Mouse (Mus musculus) lung, embryonic 14.5 days (tissue): ENCODE measurements around the gene Sowaha. TPM values are rescaled to one million over a fixed set of nuclear protein-coding genes. Genes with fewer than 3 reads are reported as not detected.

Experiments used
- ATAC-seq: fragments of 200-750 bp; cut with Nextera tagmentation; 2 replicates; pipeline ENCODE4 v1.8.0; 2017; ENCODE audit warnings: mild to moderate bottlenecking, moderate TSS enrichment, moderate library complexity; ENCODE audit not compliant: insufficient read depth
- DNase-seq: peaks from one replicate; pipeline ENCODE4 v3.0.0-alpha.2; 2015
- H3K27ac ChIP-seq: fragments of 300-500 bp; sonication (generic); 2 replicates; pipeline ENCODE4 v1.5.1; 2014; ENCODE audit warnings: low read depth, mild to moderate bottlenecking, moderate library complexity
- H3K27me3 ChIP-seq: fragments of 300-500 bp; sonication (generic); 2 replicates; pipeline ENCODE4 v1.6.1; 2014; ENCODE audit warnings: low read length, control low read depth; ENCODE audit not compliant: insufficient read depth
- H3K36me3 ChIP-seq: fragments of 300-500 bp; sonication (generic); 2 replicates; pipeline ENCODE4 v1.6.1; 2014; ENCODE audit warnings: control low read depth; ENCODE audit not compliant: insufficient read depth
- H3K4me1 ChIP-seq: fragments of 300-500 bp; sonication (generic); 2 replicates; pipeline ENCODE4 v1.6.1; 2014; ENCODE audit warnings: antibody characterized with exemption, control low read depth; ENCODE audit not compliant: insufficient read depth
- H3K4me2 ChIP-seq: fragments of 300-500 bp; sonication (generic); 2 replicates; pipeline ENCODE4 v1.6.1; 2014; ENCODE audit warnings: mild to moderate bottlenecking
- H3K4me3 ChIP-seq: fragments of 300-500 bp; sonication (generic); 2 replicates; pipeline ENCODE4 v1.5.1; 2014; ENCODE audit warnings: low read depth, low read length
- H3K9ac ChIP-seq: fragments of 300-500 bp; sonication (generic); 2 replicates; pipeline ENCODE4 v1.6.1; 2014
- H3K9me3 ChIP-seq: fragments of 300-500 bp; sonication (generic); 2 replicates; pipeline ENCODE4 v1.6.1; 2016; ENCODE audit warnings: low read depth, low read length, control low read depth
- CTCF ChIP-seq: IDR thresholded peaks from 2 replicates; pipeline ENCODE4 v1.5.1; 2016; ENCODE audit warnings: antibody characterized with exemption, low read depth
- WGBS: fragments of 180-500 bp; shearing (Covaris S2); extraction: QIAGEN DNeasy Blood & Tissue Kit; methylation state at CpG from one replicate; pipeline ENCODE4 v1.1.7; 2014; 5-methylcytosine and 5-hydroxymethylcytosine counted together
- polyA plus RNA-seq: library from polyadenylated mRNA; unstranded; fragments of >200 nt; fragmentation: Nextera tagmentation; extraction: Ambion mirVana; gene quantifications from 2 replicates; pipeline ENCODE4 v1.2.1, GENCODE M21; 2014

Gene Sowaha
- polyA plus RNA-seq, 1 experiment from 2014 or later: 0.17 TPM

DNA sequence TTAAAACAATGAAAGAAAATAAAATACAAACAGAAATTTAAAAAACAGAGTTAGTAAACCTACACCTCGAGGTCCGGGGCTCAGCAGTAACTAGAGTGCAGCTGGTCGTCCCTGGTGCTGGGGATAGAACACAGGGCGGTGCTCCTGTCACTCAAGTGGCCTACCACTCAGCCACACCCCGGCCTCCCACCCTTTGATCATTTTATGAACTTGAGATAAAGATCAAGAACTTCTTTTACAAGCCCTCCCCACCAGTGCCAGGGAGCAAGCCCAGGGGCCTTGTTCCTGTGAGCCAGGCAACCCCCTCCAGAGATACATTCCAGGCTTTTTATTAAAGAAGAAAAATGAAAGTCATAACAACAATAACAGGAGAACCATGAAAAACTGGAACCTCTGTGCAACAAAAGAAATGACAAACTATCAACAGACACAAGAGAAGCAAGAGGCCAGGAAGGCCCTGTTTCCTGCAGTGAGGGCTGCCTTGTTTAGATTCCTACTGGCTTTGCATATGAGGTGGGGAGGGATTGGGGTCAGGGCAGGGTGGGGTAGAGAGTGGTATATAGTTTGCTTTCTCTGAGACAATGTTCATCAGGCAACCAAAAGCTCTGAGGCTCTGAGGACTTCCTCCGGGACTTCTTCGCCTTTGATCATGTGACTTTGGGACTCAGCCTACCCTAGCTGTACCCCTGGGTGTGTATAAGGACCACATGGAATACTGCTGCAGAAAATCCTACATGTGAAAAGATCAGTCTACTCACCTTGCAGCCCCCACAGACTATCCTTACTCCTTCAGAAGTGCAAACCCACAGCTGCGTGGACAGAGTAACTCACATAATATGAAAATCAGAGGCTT lies 36.9 kb upstream of the Sowaha start:
- no peaks in the 10 kb centered on the region for H3K36me3 ChIP-seq
- peaks cover 21% of the 10 kb centered on the region for H3K4me1 ChIP-seq
- no peaks in the 10 kb centered on the region for H3K9me3 ChIP-seq
- DNase-seq: peak; percentile 56
- H3K27ac ChIP-seq: 0 out of 2 replicates have a peak overlapping the region, but pooled peaks have one; percentile 24
- H3K4me3 ChIP-seq: no peak overlapping the region
- 28% methylated on average over 8 of the region's 8 CpGs for WGBS
- no peak overlapping the region for H3K9ac ChIP-seq
- no peak overlapping the region for H3K4me2 ChIP-seq
- no peak for ATAC-seq
- H3K27me3 ChIP-seq: no peaks in the 10 kb centered on the region
- TF ChIP-seq CTCF: no peak

DNA sequence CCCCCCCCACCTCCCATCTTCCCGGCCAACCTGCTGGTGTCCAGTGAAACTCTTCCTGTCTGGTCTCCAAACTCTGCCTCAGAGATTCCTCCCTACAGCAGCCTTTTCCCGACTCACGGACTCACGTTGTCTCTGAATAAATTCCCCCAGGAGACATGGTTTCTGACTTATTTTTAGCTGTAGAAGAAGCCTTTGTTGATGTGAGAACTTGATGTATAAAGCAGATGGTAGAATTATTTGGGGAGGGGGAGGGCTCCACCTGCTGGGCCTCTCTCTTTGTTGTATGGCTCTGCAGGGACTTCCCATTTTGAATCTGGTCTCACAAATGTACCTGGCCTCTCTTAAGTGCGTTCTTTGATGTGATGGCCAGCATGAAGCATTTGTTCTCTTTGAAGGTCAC lies 30.3 kb upstream of the Sowaha start:
- DNase-seq: no peak
- Histone ChIP-seq H3K27ac (no peak overlapping the region), H3K9me3 (no peaks in the 10 kb centered on the region), H3K4me1 (no peaks in the 10 kb centered on the region), H3K4me3 (no peak overlapping the region), H3K27me3 (no peaks in the 10 kb centered on the region), H3K9ac (no peak overlapping the region), H3K4me2 (no peak overlapping the region), H3K36me3 (no peaks in the 10 kb centered on the region)
- 52% methylated on average over 5 of the region's 5 CpGs for WGBS
- no peak for ATAC-seq
- TF ChIP-seq CTCF: no peak

DNA sequence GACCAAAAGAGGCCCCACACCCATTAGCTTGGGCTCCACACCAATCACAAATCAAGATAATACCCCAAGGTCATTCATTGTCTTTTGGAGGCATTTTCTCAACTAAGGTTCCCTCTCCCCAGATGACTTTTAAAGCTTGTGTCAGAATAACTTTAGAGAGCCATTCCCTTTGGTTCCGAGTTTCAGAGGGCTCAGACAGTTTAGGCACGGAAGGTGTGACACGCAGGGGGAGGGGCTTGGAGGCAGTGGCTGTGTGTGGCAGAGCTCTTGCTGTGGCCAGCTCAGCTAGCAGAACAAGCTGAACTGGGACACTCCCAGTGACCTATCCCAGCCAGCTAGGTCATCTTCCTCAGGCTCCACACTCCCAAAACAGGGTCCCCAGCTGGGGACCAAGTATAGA lies 28.5 kb upstream of the Sowaha start:
- Histone ChIP-seq H3K4me3 (no peak overlapping the region), H3K4me1 (no peaks in the 10 kb centered on the region), H3K4me2 (no peak overlapping the region), H3K9me3 (no peaks in the 10 kb centered on the region), H3K27me3 (no peaks in the 10 kb centered on the region), H3K9ac (no peak overlapping the region), H3K36me3 (no peaks in the 10 kb centered on the region), H3K27ac (no peak overlapping the region)
- 37% methylated on average over 3 of the region's 3 CpGs for WGBS
- ATAC-seq (no peak), DNase-seq (no peak)
- no peak for TF ChIP-seq CTCF

DNA sequence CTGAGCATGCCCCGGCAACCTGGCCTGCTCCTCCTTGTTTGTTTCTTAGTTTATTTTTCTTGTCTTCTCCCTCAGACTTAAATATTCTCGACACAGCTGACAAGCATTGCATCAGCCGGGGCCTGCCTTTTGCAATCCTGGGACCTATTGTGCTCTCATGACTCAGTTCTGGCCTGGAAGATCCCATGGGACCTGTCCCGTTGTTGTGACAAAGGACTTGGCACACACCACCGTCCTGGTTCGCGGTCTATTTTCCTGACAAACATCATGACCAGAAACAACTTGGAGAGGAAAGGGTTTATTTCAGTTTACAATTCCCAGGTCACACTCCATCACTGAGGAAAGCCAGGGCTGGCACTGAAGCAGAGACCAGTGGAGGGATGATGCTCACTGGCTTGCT lies 28.1 kb upstream of the Sowaha start:
- 57% methylated on average over 7 of the region's 7 CpGs for WGBS
- Histone ChIP-seq H3K27ac (no peak overlapping the region), H3K4me3 (no peak overlapping the region), H3K9me3 (no peaks in the 10 kb centered on the region), H3K27me3 (no peaks in the 10 kb centered on the region), H3K4me2 (no peak overlapping the region), H3K4me1 (no peaks in the 10 kb centered on the region), H3K36me3 (no peaks in the 10 kb centered on the region), H3K9ac (no peak overlapping the region)
- ATAC-seq (no peak), DNase-seq (peak; percentile 43)
- TF ChIP-seq CTCF: no peak

DNA sequence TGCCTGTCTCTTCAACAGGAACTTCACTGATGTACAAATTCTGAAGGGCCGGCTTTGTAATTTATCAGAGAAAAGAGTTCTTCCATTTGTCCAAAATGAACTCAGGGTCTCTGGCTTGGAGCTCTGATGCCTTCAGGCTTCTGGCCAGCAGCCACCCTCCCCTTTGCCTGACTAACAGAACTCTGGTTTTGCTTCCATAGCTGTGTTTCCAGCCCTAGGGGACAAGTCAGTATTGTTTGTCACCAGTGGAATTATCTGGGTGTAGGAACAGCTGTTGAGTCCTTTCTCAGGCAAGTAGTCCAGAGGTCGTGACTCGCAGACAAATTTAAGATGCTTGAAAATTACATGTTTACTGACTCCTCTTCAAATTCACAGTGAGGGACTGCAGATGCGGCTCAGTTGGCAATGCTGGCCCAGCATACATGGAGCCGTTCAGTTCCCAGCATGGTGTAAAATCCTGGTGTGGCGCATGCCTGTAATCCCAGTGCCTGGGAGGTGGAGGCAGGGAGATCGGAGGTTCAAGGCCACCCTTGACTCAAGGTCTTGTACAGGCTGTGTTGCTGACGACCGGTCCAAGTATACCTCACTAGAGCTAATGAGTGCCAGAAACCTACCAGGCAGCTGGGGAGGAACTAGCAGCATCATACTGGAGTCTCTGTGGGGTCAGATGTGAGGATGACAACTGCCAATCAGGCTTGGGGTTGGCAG lies 27.2 kb upstream of the Sowaha start:
- DNase-seq (no peak), ATAC-seq (no peak)
- Histone ChIP-seq H3K27ac (no peak overlapping the region), H3K4me1 (no peaks in the 10 kb centered on the region), H3K36me3 (no peaks in the 10 kb centered on the region), H3K4me2 (no peak overlapping the region), H3K9ac (no peak overlapping the region), H3K4me3 (no peak overlapping the region), H3K9me3 (no peaks in the 10 kb centered on the region), H3K27me3 (no peaks in the 10 kb centered on the region)
- no peak for TF ChIP-seq CTCF
- WGBS: 80% methylated on average over 9 of the region's 9 CpGs

DNA sequence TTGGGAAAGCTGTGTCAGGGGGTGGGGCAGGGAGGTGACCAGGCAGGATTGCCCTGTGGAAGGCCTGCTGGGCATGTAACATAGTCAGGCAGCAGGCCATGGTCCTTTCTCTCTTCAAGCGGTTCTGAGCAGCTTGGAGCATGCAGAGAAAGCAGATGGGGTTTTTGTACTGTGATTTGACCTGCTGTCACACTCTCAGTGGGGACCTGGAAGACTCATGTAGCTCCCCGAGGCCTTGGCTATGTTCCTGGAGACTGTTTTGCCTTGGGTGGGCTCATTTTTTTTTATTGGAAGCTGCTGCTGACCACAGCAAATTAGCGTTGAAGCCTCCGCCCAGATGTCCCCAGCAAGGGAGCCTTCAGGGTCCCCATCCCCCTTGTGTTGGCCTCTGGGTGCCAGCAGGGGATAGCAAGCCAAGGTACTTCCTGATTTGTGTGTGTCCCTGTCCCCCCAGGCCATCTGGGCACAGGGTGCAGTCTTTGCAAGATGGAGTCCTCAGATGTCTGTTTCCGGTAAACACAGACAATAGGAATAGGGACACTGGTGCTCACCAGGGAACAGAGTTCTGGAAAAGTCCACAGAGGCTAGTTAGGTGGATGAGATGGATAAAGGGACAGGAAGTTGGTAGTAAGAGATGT lies 25.1 kb upstream of the Sowaha start:
- Histone ChIP-seq H3K4me2 (no peak overlapping the region), H3K27ac (no peak overlapping the region), H3K9ac (no peak overlapping the region), H3K36me3 (no peaks in the 10 kb centered on the region), H3K4me1 (peaks cover 4% of the 10 kb centered on the region; the same call in 1 of the 2 replicates), H3K27me3 (no peaks in the 10 kb centered on the region), H3K9me3 (no peaks in the 10 kb centered on the region), H3K4me3 (no peak overlapping the region)
- 68% methylated on average over 5 of the region's 5 CpGs for WGBS
- DNase-seq: no peak
- no peak for TF ChIP-seq CTCF
- ATAC-seq: no peak

DNA sequence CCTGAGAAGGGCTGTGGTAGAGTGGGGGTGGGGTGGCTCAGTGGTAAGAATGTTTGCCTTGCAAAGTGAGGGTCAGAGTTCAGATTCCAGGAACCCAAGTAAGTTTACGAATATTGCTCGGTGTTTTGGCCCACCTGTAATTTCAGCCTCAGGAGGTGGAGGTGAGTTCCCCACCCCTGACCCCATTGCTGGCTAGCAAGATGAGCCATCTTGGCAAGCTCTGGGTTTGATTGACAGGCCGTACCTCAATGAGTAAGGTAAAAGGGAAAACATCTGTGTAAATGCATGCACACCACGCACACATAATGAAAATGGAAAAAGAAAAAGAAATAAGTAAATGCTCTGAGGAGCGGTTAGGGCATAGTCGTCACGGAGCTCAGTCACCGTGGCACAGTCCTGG lies 24.3 kb upstream of the Sowaha start:
- no peaks in the 10 kb centered on the region for H3K27me3 ChIP-seq
- no peaks in the 10 kb centered on the region for H3K9me3 ChIP-seq
- H3K4me2 ChIP-seq: no peak overlapping the region
- peaks cover 4% of the 10 kb centered on the region; the same call in 1 of the 2 replicates for H3K4me1 ChIP-seq
- DNase-seq (no peak), ATAC-seq (no peak)
- no peak overlapping the region for H3K4me3 ChIP-seq
- no peak overlapping the region for H3K27ac ChIP-seq
- no peak for TF ChIP-seq CTCF
- WGBS: 83% methylated on average over 8 of the region's 8 CpGs
- H3K36me3 ChIP-seq: no peaks in the 10 kb centered on the region
- H3K9ac ChIP-seq: no peak overlapping the region
